Mouse (Mus musculus) small intestine, adult 2 months (tissue): ENCODE measurements around the gene Fate1. TPM values are rescaled to one million over a fixed set of nuclear protein-coding genes. Genes with fewer than 3 reads are reported as not detected.
"Not testable (repeated sequence)": the region's sequence is repeated elsewhere in the genome, so short reads cannot be mapped to it uniquely, and the experiment has no call there.

Experiments
- H3K27ac ChIP-seq: fragments of 200-500 bp; 2 replicates; pipeline ENCODE4 v1.5.1; 2012; ENCODE audit warnings: low read depth, low read length, control low read depth, inconsistent platforms; ENCODE audit not compliant: insufficient read depth
- H3K27me3 ChIP-seq: fragments of 200-500 bp; 2 replicates; pipeline ENCODE4 v1.6.1; 2012; ENCODE audit warnings: mild to moderate bottlenecking, moderate library complexity, low read length, inconsistent platforms; ENCODE audit not compliant: control insufficient read depth, insufficient read depth
- H3K36me3 ChIP-seq: fragments of 200-500 bp; 2 replicates; pipeline ENCODE4 v1.6.1; 2012; ENCODE audit warnings: mild to moderate bottlenecking, low read length, control low read depth, inconsistent platforms; ENCODE audit not compliant: control insufficient read depth, insufficient read depth
- H3K4me1 ChIP-seq: fragments of 200-500 bp; 2 replicates; pipeline ENCODE4 v1.6.1; 2012; ENCODE audit warnings: low read length, inconsistent platforms, mixed read lengths; ENCODE audit not compliant: control insufficient read depth, insufficient read depth, insufficient read length
- H3K4me3 ChIP-seq: fragments of 200-500 bp; 2 replicates; pipeline ENCODE4 v1.5.1; 2012; ENCODE audit warnings: low read depth, mild to moderate bottlenecking, control low read depth, inconsistent platforms, low read length, moderate library complexity
- CTCF ChIP-seq: fragments of 200-500 bp; IDR thresholded peaks from 2 replicates; pipeline ENCODE4 v1.5.1; 2012; ENCODE audit warnings: low read depth, mild to moderate bottlenecking, control low read depth, inconsistent platforms, low read length, moderate library complexity, mixed read lengths; ENCODE audit not compliant: insufficient replicate concordance, insufficient read length; ENCODE audit errors: extremely low read depth
- POLR2A ChIP-seq: fragments of 200-500 bp; IDR thresholded peaks from 2 replicates; pipeline ENCODE4 v1.6.1; 2012; ENCODE audit warnings: low read depth, mild to moderate bottlenecking, control low read depth, inconsistent platforms, low read length, moderate library complexity
- WGBS: fragments of 180-500 bp; shearing (Covaris S2); methylation state at CpG from one replicate; pipeline ENCODE4 v1.1.7; 2018; 5-methylcytosine and 5-hydroxymethylcytosine counted together
- polyA plus RNA-seq: library from polyadenylated mRNA; depleted of rRNA; stranded (reverse); fragments of >200 nt; gene quantifications from 2 replicates; pipeline ENCODE4 v1.2.3, GENCODE M21; 2012

The Fate1 gene
- polyA plus RNA-seq, 1 experiment: not detected

DNA sequence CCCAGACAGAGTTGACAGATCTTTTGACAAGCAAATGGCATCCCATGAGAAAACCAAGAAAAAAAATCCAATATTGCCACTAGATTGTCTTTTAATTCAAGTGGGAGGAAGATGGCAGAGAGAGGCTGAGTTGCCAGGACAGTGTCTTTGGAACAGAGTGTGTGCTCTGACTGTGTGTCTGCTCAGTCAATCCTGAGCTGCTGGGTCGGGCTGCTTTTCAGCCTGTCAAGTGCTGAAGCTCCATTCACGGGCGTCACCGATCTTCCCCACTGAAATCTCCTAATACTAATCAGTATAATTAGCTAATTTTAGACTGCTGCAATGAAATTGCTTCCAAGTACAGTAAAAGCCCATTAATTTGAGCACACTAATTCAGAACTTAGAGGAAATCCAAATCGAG, 1.5 kb upstream of the Fate1 start:
- no peaks in the 10 kb centered on the region for H3K36me3 ChIP-seq
- TF ChIP-seq CTCF: no peak
- TF ChIP-seq POLR2A: no peak
- 72% methylated on average over 5 of the region's 5 CpGs for WGBS
- H3K27me3 ChIP-seq: no peaks in the 10 kb centered on the region
- H3K4me1 ChIP-seq: no peaks in the 10 kb centered on the region
- no peak overlapping the region for H3K27ac ChIP-seq
- no peak overlapping the region for H3K4me3 ChIP-seq

DNA sequence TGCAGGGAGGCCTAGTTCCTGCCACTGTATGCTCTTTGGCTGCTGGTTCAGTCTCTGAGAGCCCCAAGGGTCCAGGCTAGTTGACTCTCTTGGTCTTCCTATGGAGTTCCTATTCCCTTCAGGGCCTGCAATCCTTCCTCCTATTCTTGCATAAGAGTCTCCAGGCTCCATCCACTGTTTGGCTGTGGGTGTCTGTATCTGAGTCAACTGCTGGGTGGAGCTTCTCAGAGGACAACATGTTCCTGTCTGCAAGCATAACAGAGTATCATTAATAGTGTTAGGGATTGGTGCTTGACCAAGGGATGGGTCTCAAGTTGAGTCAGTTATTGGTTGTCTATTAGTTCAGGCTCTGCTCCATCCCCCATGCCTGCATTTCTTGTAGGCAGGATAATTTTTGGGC, 4.9 kb downstream of the Fate1 start:
- H3K27me3 ChIP-seq, H3K36me3 ChIP-seq, H3K4me3 ChIP-seq, H3K27ac ChIP-seq, H3K4me1 ChIP-seq: not testable (repeated sequence)

- WGBS: 40% methylated on average over 3 of the region's 3 CpGs
- no peak overlapping the region for H3K27ac ChIP-seq
- H3K27me3 ChIP-seq: no peaks in the 10 kb centered on the region
- H3K4me1 ChIP-seq: no peaks in the 10 kb centered on the region
- no peak overlapping the region for H3K4me3 ChIP-seq
- no peaks in the 10 kb centered on the region for H3K36me3 ChIP-seq
- TF ChIP-seq CTCF (no peak), POLR2A (no peak)
These were observed 7.7 kb downstream of the Fate1 start for GRCm38 (mm10) chrX:71980443-71980842.

DNA sequence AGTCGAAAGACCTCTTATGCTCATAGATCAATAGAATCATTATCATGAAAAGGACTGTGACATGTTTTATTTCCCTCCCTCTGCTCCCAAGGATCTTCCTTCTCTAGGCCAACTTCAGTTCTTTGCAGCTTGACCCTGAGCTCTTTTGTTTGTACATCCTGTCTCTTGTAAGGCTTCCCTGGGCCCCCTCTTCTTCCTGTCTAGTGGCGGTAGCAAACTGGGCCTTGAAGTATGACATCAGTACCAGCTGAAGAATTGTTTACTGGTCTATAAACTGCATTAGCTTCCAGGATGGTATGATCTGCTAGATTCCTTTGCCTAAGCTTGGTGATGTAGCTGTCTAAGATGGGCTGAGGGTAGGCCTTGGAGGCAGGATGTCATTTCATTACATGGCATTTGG, 8.5 kb downstream of the Fate1 start:
- H3K4me3 ChIP-seq: no peak overlapping the region
- H3K27ac ChIP-seq: no peak overlapping the region
- TF ChIP-seq CTCF (no peak), POLR2A (no peak)
- 85% methylated on average over 2 of the region's 2 CpGs for WGBS
- no peaks in the 10 kb centered on the region for H3K27me3 ChIP-seq
- H3K4me1 ChIP-seq: no peaks in the 10 kb centered on the region
- H3K36me3 ChIP-seq: no peaks in the 10 kb centered on the region

DNA sequence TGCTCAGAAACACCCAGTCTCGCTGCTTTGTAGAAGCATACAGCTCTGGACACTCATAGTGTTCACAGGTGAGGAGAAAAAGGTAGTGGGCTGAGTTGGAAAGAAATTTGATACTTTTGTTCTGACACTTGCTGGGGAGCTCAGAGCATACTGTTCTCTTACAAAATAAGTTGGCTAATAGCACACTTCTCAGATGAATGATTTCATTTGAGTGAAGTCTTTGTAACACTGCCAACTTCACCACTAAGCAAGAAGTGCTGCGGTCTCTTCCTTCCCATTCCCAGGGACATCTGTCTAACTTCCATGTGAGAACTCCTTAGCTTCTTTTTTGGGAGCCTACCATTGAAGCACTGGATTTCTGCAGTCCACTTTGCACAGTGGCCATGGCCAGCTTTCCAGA, 10.4 kb downstream of the Fate1 start:
- Histone ChIP-seq H3K27me3 (no peaks in the 10 kb centered on the region), H3K4me1 (no peaks in the 10 kb centered on the region), H3K4me3 (no peak overlapping the region), H3K27ac (no peak overlapping the region), H3K36me3 (no peaks in the 10 kb centered on the region)
- TF ChIP-seq CTCF (no peak), POLR2A (no peak)
- 73% methylated on average over 2 of the region's 2 CpGs for WGBS

GRCm38 (mm10) chrX:71983775-71984174, 11.0 kb downstream of the Fate1 start:
- no peaks in the 10 kb centered on the region for H3K36me3 ChIP-seq
- no peaks in the 10 kb centered on the region for H3K27me3 ChIP-seq
- H3K27ac ChIP-seq: no peak overlapping the region
- H3K4me1 ChIP-seq: no peaks in the 10 kb centered on the region
- no peak for TF ChIP-seq POLR2A
- TF ChIP-seq CTCF: peak; percentile 9; the same call in 1 of the 2 replicates
- WGBS: 76% methylated on average over 1 of the region's 1 CpGs
- H3K4me3 ChIP-seq: no peak overlapping the region

DNA sequence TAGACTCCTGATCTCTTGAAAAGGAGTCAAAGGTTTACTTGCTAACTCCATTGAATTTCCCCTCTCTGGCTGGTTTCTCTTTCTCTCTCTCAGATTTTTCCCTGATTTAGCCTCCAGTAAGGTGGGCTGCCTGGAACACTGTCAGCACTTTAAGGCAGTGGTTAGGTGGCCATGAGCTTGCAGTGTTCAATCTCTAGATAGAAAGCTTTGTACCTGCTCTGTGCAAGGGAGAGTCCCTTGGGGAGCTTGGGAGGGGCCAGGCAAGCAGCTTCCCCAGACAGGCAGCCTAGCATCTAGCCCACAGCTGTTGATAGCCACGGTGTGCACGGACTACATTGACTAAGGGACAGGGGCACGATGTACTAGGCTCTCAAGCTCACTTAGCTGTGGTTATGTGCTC, 18.8 kb downstream of the Fate1 start, which contains the start of gene Cnga2:
TSS of gene Cnga2 (plus strand) at position 301 of the 400 bp plus-strand sequence.
- 69% methylated on average over 3 of the region's 3 CpGs for WGBS
- no peak within 1 kb of the TSS for H3K27ac ChIP-seq
- H3K27me3 ChIP-seq: no peaks in the 10 kb centered on the region
- no peak for TF ChIP-seq CTCF
- TF ChIP-seq POLR2A: no peak
- H3K36me3 ChIP-seq: no peaks in the 10 kb centered on the region
- H3K4me1 ChIP-seq: no peaks in the 10 kb centered on the region
- no peak within 1 kb of the TSS for H3K4me3 ChIP-seq

- Histone ChIP-seq H3K4me1 (no peaks in the 10 kb centered on the region), H3K4me3 (no peak overlapping the region), H3K27me3 (no peaks in the 10 kb centered on the region), H3K27ac (no peak overlapping the region), H3K36me3 (no peaks in the 10 kb centered on the region)
- 37% methylated on average over 1 of the region's 1 CpGs for WGBS
- TF ChIP-seq CTCF (no peak), POLR2A (no peak)
These were observed 23.2 kb downstream of the Fate1 start for GRCm38 (mm10) chrX:71995972-71996371.
